Mouse (Mus musculus) liver, adult 2 months (tissue): ENCODE measurements around the gene Ganc.

Experiments used
- CTCF ChIP-seq: fragments of 200-500 bp; IDR thresholded peaks from 2 replicates; pipeline ENCODE4 v1.5.1; 2011; ENCODE audit warnings: low read depth, low read length, control low read depth
- POLR2A ChIP-seq: fragments of 200-500 bp; IDR thresholded peaks from 2 replicates; pipeline ENCODE4 v1.6.1; 2011; ENCODE audit warnings: low read length, control low read depth; ENCODE audit not compliant: insufficient read depth; ENCODE audit errors: extremely low read depth

GRCm38 (mm10) chr2:120373858-120374257 is 29.8 kb upstream of the Ganc start:
- no peak for TF ChIP-seq CTCF
- no peak for TF ChIP-seq POLR2A
